Mouse (Mus musculus) v-Abl transformed pro-B cells (cell line): ENCODE measurements around the gene Nup210l.

Experiments used
- in situ Hi-C, 2 experiments: fragments of 400-800 bp; cut with MboI; formaldehyde crosslinking; loops; one replicate each; pipeline ENCODE4 v1.15.1; 2025; ENCODE audit not compliant: unreplicated experiment in 2 of 2

The Nup210l gene

DNA sequence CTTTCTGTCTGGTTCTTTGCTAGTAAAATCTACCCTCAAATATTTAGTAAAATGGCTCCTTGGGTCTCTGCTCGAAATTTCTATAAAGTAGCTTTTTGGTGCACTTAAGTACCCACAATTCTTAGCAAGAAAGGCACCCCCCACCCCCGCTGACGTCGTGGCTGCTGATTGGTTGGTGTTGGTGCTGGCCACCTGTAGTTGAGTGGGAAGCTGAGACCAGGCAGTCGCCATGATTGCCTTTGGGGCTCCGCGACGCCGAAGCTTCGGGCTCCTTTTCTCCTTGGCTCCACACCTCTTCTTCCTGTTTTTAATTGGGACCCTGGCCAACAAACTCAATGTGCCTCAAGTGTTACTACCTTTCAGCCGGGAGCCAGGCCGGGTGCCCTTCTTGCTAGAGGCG, at the start of gene Nup210l:
Gene Nup210l, plus strand, starts transcription at position 195 of the 400 bp plus-strand sequence.
- in situ Hi-C loops = loop anchor here in 1 of 2 experiments (10.0 kb wide), 1 partner anchor 91 kb away; no protein-coding TSS in a partner anchor

DNA sequence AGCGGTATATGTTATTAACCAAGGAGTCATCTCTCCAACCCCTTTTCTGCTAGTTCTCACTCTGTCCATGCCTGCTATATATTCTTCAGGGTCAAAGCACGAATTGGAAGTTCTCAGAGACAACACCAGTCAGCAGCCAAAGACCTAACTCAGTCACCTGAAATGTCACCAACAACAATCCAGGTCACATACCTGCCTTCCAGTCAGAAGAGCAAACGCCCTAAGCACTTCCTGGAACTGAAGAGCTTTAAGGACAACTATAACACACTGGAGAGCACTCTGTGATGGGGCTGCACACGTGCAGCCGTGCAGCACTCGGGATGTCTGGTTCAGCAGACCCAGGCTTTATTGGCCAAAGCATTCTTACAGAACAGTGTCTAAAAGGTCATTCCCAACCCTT, 42.4 kb upstream of the Nup210l start:
- in situ Hi-C loops = no loop called here

DNA sequence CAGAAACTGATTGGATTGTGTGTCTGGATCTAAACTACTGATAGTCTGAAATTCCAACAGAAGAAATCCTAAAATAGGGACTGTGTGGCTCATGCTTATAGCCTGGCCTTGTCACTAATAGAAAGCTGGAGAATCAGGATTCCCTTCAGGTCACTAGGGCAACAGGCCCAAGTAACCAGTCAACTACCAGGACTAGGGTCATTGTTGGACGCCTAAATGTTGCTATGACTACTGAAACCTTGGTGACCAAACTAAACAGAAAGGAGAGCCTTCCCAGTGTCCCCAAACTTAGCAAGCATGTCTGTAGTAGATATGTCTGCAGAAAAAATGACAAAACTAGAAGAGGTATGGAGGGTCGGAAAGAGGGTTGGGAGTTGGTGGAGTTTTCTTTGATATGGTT, 41.4 kb upstream of the Nup210l start:
- in situ Hi-C loops = no loop called here

DNA sequence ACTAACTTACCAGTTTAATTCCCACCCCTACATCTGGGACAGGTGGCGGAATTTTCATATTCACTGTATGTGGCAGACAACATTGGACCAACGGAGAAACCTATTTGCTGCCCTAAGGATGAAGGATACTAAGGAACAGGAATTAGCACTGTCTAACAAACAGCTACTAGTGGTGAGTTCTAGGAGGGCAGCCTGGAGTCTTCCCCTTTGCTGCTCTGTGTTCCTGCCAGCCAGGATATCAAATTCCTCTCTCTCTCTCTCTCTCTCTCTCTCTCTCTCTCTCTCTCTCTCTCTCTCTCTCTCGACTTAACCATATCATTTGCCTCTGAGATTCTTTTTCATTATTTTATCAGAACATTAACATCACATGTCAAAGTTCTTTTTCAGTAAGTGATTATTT, 39.5 kb upstream of the Nup210l start:
- in situ Hi-C loops = no loop called here

DNA sequence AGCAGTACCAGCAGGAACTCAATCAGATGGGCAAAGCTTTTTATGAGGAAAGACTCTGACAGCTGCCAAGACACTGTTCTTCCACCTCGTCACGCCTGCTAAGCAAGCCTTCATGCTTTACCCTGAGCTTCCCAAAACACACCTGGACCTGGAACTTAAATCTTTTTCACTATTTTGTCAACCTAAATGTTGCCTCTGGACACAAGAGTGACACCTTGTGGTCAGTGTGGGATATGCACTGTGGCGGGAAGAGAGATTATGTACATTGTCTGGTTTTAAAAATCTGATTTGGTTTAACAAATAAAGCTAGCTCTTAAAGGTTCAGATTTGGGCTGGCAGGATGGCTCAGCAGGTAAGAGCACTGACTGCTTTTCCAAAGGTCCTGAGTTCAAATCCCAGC, 38.4 kb upstream of the Nup210l start:
- in situ Hi-C loops = loop anchor here in 1 of 2 experiments (5.0 kb wide), 2 partner anchors 108 to 278 kb away; no protein-coding TSS in a partner anchor

DNA sequence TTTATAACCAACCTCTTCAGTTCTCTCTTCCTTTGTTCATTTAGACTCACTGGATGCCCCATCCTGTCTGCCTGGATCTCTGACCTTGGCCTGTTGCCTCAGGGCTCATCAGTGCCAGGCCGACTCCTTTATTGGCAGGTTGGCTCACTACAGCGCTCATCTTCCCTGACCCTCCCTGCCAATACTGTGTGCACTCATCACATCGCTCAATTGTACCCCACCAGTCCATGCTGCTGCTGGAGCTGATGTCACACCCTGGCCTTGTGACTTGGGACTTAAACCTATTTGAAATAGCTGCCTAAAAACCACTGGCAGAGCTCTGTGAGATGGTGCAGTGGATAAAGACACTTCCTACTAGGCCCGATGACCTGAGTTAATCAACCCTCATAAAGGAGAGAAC, 36.1 kb upstream of the Nup210l start:
- in situ Hi-C loops = loop anchor here in 1 of 2 experiments (5.0 kb wide), 2 partner anchors 111 to 281 kb away; no protein-coding TSS in a partner anchor

DNA sequence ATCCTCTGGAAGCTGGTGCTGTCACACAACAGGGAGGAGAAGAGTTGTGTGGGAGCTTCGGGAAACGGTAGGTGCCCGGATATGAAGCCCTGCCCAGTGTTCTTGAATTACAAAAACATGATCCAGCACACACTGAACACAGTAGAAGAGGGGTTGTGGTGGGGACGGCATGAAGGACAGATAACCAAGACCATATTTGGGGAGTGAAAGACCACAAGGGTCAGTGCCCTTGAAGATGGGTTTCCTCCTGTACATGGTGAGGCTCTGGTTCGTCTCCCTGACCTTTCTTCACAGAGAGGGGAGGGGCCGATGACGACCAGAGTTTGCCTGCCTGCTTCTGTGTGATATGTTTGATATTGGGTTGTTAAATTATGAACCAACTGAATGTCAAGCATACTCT, 34.2 kb upstream of the Nup210l start:
- in situ Hi-C loops = loop anchor here (5.0 to 10.0 kb wide), 5 partner anchors 112 to 575 kb away; no protein-coding TSS in a partner anchor

DNA sequence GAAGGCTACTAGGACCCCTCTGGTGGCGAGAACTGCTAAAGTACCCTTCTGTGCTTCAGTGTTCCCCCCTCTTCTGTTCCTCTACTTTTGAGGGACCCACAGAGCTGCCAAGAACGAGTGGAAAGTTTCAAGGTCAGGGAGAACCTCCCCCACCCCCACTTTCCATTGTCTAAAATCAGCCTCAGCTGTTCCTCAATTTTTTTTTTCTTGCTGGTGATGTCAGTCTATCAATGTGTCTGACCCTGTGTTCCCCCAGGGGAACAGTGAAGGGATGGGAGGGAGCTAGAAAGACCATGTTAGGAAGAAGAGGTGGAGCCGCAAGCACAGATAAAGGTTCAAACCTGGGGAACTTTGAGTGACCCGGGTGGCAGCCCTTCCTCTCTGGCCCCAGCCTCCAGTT, 31.6 kb upstream of the Nup210l start, which contains the start of gene Tpm3:
Gene Tpm3, plus strand, starts transcription at position 356 of the 400 bp plus-strand sequence.
- in situ Hi-C loops = loop anchor here (5.0 to 10.0 kb wide), 3 partner anchors 205 to 573 kb away; no protein-coding TSS in a partner anchor

DNA sequence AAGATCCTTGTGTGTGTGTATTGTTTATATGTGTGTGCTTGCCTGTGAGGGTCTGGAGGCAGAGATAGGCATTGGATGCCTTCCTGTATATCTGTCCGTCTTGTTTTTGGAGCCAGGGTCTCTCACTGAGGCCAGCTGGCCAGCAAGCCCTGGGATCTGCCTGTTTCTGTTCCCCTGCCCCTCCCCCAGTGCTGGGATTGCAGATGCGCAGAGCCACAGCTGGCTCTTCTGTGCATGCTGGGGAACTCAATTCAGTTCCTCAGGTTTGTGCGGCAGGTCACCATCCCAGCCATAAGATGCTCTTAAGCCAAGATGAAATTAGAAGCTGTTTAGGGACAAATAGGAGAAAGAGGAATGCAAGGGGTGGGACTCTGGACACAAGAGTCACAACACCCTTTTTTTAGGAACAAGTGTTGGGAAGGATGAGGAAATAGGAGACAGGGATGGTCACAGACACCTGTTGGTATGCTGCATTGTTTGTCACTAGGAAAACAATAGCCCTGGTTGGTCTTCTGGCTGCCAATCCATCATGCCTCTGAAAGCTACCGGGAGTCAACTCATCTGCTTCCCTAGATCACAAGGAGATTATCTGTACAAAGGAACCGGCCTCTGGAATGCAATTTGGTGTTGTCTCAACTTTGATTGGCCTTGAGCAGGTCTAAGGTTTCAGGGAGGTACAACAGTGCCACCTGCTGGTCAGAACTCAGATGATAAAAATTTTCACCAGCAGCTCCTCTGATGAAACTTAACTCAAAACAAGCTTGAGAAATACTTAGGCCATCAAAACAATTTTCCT, 26.8 kb upstream of the Nup210l start:
- in situ Hi-C loops = loop anchor here (5.0 to 10.0 kb wide), 3 partner anchors 125 to 568 kb away; no protein-coding TSS in a partner anchor

DNA sequence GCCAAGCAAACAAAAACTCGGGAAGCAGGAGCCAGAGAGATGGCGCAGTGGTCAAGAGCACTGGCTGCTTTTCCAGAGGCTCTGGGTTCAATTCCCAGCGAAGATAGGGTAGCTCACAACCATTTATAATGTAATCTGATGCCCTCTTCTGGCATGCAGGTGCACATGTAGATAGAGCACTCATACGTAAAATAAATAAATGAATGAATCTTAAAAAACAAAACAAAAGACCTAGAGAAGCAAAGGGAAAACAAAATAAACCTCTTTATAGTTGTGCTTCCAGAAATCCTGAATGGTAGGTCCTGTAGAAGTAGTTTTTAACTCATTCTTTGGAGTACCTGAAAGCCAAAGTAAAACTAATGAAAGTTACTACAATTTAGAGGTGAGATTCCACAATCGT, 25.7 kb upstream of the Nup210l start:
- in situ Hi-C loops = loop anchor here (5.0 to 10.0 kb wide), 3 partner anchors 126 to 567 kb away; no protein-coding TSS in a partner anchor

DNA sequence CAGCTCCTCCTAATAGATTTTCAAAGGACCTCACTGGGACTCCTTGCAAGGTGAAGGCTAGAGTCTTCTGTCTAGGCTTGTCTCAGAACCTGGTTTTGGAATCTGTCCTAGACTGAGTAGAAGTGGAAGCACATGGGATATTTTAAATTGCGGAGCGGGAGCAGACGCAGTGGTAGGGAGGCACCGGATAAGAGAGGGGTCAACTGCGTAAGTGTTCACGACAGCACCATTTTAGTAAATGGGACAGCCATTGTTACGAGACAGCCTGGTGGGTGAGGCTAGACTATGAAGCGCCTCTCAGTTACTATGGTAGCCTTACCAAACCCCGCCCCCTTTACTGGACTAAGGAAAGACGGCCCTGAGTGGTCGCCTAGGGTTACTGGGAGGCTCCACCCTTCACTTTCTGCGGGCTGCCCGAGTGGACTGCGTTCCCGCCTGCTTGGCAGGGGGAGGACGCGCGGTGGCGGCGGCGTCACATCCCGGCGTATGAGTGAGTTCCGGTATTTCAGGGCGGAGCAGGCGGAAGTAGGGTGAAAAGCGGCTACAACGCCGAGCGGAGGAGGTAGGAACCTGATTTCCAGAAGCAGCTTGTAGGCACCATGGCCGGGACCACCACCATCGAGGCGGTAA, 24.7 kb upstream of the Nup210l start:
- in situ Hi-C loops = loop anchor here (5.0 to 10.0 kb wide), 3 partner anchors 127 to 566 kb away; no protein-coding TSS in a partner anchor

DNA sequence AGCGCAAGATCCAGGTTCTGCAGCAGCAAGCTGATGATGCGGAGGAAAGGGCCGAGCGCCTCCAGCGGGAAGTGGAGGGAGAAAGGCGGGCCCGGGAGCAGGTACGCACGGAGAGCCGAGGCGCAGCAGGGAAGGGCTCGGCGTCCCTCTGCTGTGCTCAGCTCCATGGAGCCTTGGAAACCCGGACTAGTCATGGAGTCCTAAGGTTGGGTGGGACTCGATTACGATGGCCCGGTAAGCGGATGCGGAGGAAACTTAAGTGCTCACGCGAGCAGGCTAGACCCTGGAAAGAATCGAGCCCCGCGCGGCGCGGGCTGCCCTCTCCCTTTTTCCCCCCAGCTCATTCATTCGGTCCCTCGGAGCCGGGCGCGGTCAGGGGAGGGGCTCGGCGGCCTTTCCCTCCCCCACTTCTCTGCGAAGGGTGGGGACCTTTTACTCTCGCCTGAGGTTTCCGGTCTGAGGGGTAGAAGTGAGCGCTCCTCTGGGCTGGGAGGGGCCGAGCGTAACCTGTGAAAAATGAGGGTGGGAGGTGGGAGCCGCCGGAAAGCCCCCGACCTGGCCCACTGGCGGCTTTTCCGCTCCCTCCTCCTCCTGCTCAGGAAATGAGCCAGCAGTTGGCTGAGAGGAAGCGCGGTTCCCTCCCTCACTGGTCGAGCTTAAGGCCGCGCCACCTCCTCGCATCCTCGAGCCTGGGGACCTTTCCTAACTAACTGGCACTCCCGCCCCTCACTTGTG, 24.0 kb upstream of the Nup210l start:
- in situ Hi-C loops = loop anchor here (5.0 to 10.0 kb wide), 3 partner anchors 128 to 565 kb away; no protein-coding TSS in a partner anchor

DNA sequence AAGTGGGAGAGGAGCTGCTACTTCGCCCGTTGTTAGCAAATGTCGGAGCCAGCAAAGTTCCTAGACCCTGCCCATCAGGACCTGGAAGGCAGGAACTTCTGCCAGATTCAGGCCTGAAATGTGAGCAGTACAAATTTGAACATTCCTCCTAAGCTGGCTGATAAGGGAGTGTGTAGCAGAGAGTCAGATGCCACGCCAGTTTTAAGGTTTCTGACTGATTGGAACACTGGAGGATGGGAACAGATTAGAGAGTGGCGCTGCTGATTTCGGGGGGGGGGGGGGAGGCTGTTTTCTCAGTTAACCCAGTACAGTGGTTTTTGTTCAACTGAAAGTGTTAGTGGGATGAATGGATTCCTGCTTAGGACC, 23.5 kb upstream of the Nup210l start:
- in situ Hi-C loops = no loop called here

DNA sequence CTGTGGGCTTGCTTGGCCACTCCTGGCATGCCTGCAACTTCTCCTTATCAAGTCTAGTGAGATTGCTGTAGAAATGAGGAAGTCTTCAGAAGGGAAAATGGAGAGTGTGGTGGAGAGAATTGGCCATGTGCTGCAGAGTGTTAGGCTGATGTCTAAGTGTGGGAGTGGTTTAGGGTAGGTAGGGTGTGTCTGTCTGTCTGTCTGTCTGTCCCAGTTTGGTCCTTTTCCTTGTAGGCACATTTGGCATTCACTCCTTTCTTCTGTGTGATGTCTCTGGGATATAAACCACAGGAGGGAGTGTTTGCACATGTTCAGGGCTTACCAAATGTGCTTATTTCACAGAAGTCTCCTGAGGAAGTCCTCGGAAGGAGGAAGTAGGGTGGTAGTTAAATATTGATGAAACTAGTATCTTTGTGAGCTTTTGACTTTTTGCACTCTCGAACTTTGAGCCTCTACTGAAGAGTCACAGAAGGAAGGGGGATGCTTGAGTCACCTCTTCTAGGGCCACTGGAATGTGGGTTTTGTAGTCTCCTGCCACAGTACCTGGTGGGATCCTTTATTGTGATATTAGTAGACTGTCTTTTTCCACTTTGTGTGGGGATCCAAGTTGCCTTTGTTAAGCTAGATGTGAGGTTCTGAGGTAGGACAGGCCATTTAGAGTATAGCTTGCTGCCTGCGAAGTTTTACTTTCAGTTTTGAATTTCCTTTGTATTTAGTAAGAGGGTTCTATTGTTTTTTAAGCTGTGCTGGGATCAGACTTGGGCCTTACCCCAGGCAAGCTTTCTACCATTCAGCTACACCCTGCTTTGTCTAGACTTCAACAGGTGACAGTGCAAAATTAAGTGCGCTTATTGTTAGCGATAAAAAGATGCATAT, 22.3 kb upstream of the Nup210l start:
- in situ Hi-C loops = no loop called here

DNA sequence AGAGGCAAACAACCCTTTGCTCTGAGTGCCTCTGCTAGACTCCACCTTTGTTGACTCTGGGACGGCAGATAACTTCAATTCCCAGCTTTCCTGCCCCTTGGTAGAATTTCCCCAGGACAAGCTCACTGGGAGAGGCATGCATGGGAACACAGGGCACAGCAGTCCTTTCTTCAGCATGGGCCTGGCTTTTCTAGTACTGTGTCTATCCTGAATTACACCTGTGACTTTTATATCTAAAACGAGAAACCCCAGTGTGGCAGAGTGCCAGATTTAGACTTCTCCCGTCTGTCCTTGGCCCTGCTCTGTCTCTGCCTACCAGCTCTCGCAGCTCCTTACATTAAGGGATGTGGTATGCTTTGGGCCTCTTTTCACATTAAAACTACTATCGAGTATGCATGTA, 20.9 kb upstream of the Nup210l start:
- in situ Hi-C loops = no loop called here

DNA sequence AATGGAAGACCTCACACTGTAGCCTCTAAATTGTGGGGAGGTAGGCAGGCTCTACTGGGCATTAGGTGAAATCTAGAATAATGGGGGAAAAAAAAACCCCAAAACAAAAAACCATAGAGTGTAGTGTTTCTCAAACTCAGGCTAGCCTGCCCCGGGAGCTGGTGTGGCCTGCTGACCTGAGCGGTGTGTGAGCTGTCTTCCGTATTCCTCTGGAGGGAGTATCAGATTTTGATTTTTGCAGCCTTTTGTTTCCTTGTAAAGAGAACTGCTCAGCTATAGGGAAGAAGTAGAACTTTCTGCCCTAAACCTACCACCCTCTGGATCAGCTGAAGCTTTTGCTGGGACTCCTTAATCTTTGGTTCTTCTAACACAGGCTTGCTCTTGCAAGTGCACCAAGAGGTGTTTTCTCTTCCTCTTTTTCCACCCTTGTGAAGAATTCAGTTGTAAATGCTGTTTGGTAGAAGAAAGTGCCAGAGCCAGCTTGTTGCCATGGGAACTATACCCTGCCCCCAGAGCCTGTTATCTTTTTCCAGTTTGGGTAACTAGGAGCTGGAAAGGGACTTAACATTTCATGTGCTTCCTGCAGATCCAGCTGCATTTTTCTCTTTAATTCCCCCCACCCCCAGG, 20.1 kb upstream of the Nup210l start:
- in situ Hi-C loops = no loop called here

DNA sequence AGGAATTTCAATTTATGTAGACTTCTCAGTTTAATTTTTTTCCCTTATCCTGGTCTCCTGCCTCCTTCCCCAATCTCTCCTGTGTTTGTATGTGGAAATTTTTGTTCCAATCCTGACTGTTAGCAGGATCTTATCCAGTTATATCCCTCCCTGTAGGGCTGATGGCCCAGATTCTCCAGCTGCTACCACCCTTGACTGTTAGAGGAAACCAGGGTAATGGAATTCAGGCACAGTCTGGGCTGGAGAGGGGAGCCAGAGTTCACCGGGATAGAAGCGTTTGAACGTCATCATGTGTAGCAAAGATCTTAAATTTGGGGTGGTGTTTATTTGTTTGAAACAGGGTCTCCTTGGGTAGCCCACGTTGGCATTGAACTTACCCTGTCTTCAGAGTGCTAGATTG, 19.1 kb upstream of the Nup210l start:
- in situ Hi-C loops = no loop called here

DNA sequence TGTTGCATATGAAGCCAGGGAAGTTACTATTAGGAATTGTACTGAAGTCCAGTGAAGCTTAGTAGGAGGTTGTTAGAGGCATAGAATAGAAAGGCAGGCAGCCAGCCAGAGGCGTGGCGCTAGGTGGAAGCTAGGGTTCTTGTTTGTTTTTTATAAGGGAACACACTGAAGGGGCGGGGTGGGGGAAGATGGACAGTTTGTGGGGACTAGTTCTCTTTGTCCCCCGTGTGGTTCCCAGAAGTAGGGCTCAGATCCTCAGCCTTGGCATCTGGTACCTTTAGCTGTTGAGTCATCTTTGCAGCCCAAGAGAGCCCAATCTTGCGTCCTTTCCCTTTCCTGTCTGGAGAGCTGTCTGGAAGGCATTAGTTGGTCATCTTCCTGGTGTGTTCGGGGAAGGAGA, 18.7 kb upstream of the Nup210l start:
- in situ Hi-C loops = no loop called here

DNA sequence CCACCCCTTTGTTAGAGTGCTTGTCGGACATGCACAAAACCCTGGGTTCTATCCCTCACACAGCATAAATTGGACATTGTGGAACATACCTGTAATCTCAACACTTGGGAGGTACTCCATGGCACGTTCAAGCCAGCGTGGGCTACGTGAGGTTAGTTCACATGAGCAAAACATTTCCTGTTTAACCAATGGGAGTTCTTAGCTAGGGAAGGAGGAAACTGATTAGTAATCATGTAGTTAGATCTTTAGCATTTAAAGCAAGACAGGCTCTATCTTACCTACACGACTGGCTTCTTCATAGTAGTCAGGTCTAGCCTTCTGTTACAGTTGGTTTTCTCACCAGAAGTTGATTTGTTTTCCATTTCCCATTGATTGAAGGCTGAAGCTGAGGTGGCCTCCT, 17.9 kb upstream of the Nup210l start:
- in situ Hi-C loops = no loop called here
